Mouse (Mus musculus) C2C12 (cell line): ENCODE results near the gene Nxpe4.
"Not testable (repeated sequence)": the region's sequence is repeated elsewhere in the genome, so short reads cannot be mapped to it uniquely, and the experiment has no call there.

ENCODE experiments used
- CEBPB ChIP-seq: IDR thresholded peaks from one replicate; pipeline ENCODE4 v1.6.1; 2011; ENCODE audit warnings: low read depth, mild to moderate bottlenecking, control low read depth, moderate library complexity
- CTCF ChIP-seq: IDR thresholded peaks from one replicate; pipeline ENCODE4 v1.5.1; 2011; ENCODE audit not compliant: control insufficient read depth, insufficient read depth, insufficient read length
- MAX ChIP-seq: IDR thresholded peaks from one replicate; pipeline ENCODE4 v1.6.1; 2011; ENCODE audit warnings: mild to moderate bottlenecking, control low read depth
- USF1 ChIP-seq: IDR thresholded peaks from one replicate; pipeline ENCODE4 v1.6.1; 2011; ENCODE audit warnings: low read depth, mild to moderate bottlenecking, control low read depth, moderate library complexity

DNA sequence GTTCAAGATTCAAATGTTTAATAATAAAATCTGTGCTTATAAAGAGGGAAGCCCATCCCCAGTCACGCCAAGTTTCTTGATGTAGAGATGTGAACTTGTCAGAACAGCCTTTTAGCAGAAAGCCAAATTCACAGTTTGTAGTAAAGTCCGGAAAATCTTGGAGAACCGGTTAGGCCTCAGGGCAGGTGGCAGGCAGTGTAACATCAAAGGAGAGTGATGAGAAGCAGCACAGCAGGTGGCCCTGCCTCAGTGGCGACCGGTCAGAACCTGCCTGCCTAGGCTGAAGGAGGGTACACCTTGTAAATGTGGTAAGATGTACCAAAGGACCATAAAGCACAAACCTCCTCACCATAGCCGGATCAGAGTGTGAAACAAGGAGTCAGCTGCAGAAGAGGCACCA lies 4.7 kb downstream of the Nxpe4 start:
- not testable (repeated sequence) for TF ChIP-seq CTCF, MAX, CEBPB, USF1
